Mouse (Mus musculus) lung, embryonic 16.5 days (tissue): ENCODE measurements around the gene Slc9b1. TPM values are rescaled to one million over a fixed set of nuclear protein-coding genes. Genes with fewer than 3 reads are reported as not detected.
A peak's percentile ranks its signal among the peaks of the same experiment; 100 is the strongest.

Experiments
- ATAC-seq: fragments of 200-750 bp; cut with Nextera tagmentation; 2 replicates; pipeline ENCODE4 v1.8.0; 2017; ENCODE audit warnings: low read depth, mild to moderate bottlenecking, moderate library complexity
- H3K27ac ChIP-seq: fragments of 300-500 bp; sonication (generic); 2 replicates; pipeline ENCODE4 v1.5.1; 2014; ENCODE audit warnings: mild to moderate bottlenecking, control low read depth, low read length
- H3K27me3 ChIP-seq: fragments of 300-500 bp; sonication (generic); 2 replicates; pipeline ENCODE4 v1.6.1; 2014; ENCODE audit warnings: low read depth, low read length, mixed read lengths; ENCODE audit not compliant: control insufficient read depth, insufficient read depth
- H3K36me3 ChIP-seq: fragments of 300-500 bp; sonication (generic); 2 replicates; pipeline ENCODE4 v1.6.1; 2014; ENCODE audit warnings: low read length; ENCODE audit not compliant: control insufficient read depth, insufficient read depth
- H3K4me1 ChIP-seq: fragments of 300-500 bp; sonication (generic); replicated peaks from 2 replicates; pipeline ENCODE4 v1.6.1; 2014; ENCODE audit warnings: low read length, mixed read lengths; ENCODE audit not compliant: control insufficient read depth, insufficient read depth
- H3K4me2 ChIP-seq: fragments of 300-500 bp; sonication (generic); 2 replicates; pipeline ENCODE4 v1.6.1; 2014; ENCODE audit warnings: low read depth, low read length, control low read depth
- H3K4me3 ChIP-seq: fragments of 300-500 bp; sonication (generic); 2 replicates; pipeline ENCODE4 v1.5.1; 2014; ENCODE audit warnings: mild to moderate bottlenecking, low read length, control low read depth
- H3K9ac ChIP-seq: fragments of 300-500 bp; sonication (generic); 2 replicates; pipeline ENCODE4 v1.6.1; 2014; ENCODE audit warnings: low read length, control low read depth
- H3K9me3 ChIP-seq: fragments of 300-500 bp; sonication (generic); 2 replicates; pipeline ENCODE4 v1.6.1; 2016; ENCODE audit warnings: low read length; ENCODE audit not compliant: control insufficient read depth
- WGBS: fragments of 180-500 bp; shearing (Covaris S2); extraction: QIAGEN DNeasy Blood & Tissue Kit; methylation state at CpG from one replicate; pipeline ENCODE4 v1.1.7; 2014; 5-methylcytosine and 5-hydroxymethylcytosine counted together
- polyA plus RNA-seq: library from polyadenylated mRNA; unstranded; fragments of >200 nt; fragmentation: Nextera tagmentation; extraction: Ambion mirVana; gene quantifications from 2 replicates; pipeline ENCODE4 v1.2.1, GENCODE M21; 2015

Gene Slc9b1
- polyA plus RNA-seq, 1 experiment from 2014 or later: 0.16 TPM

GRCm38 (mm10) chr3:135403856-135404255 lies 56.0 kb downstream of the Slc9b1 start:
- peaks cover 3% of the 10 kb centered on the region for H3K4me1 ChIP-seq
- WGBS: 70% methylated on average over 5 of the region's 5 CpGs
- H3K27ac ChIP-seq: no peak overlapping the region
- H3K27me3 ChIP-seq: no peaks in the 10 kb centered on the region
- no peak for ATAC-seq
- peaks cover 9% of the 10 kb centered on the region; the same call in 1 of the 2 replicates for H3K36me3 ChIP-seq
- no peaks in the 10 kb centered on the region for H3K9me3 ChIP-seq
- H3K4me2 ChIP-seq: no peak overlapping the region
- H3K4me3 ChIP-seq: no peak overlapping the region
- no peak overlapping the region for H3K9ac ChIP-seq

GRCm38 (mm10) chr3:135404599-135404998 lies 56.8 kb downstream of the Slc9b1 start:
- Histone ChIP-seq H3K9ac (no peak overlapping the region), H3K36me3 (peaks cover 13% of the 10 kb centered on the region; the same call in 1 of the 2 replicates), H3K4me2 (no peak overlapping the region), H3K4me3 (no peak overlapping the region), H3K27me3 (no peaks in the 10 kb centered on the region), H3K4me1 (peaks cover 3% of the 10 kb centered on the region), H3K9me3 (no peaks in the 10 kb centered on the region), H3K27ac (no peak overlapping the region)
- no peak for ATAC-seq
- WGBS: 72% methylated on average over 4 of the region's 4 CpGs

GRCm38 (mm10) chr3:135407351-135407750 lies 59.5 kb downstream of the Slc9b1 start:
- Histone ChIP-seq H3K27me3 (no peaks in the 10 kb centered on the region), H3K36me3 (peaks cover 19% of the 10 kb centered on the region; the same call in 1 of the 2 replicates), H3K4me2 (no peak overlapping the region), H3K4me1 (no peaks in the 10 kb centered on the region), H3K9me3 (no peaks in the 10 kb centered on the region), H3K4me3 (no peak overlapping the region), H3K9ac (no peak overlapping the region), H3K27ac (no peak overlapping the region)
- WGBS: 65% methylated on average over 8 of the region's 9 CpGs
- no peak for ATAC-seq

DNA sequence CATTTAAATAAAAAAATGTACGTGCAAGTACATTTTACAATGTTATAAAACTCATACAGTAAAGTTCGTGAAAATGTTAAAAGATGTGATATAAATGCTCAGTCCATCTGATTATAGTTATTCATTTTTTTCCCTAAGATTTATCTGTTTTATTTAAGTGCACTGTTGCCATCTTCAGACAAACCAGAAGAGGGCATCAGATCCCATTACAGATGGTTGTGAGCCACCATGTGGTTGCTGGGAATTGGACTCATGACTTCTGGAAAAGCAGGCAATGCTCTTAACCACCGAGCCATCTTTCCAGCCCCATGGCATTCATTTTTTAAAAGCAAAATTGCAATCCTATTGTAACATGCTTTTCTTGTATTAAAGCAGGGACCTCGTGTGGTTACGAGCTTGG lies 61.4 kb downstream of the Slc9b1 start:
- no peak overlapping the region for H3K27ac ChIP-seq
- peaks cover 19% of the 10 kb centered on the region; the same call in 1 of the 2 replicates for H3K36me3 ChIP-seq
- H3K4me3 ChIP-seq: no peak overlapping the region
- 96% methylated on average over 5 of the region's 5 CpGs for WGBS
- no peaks in the 10 kb centered on the region for H3K9me3 ChIP-seq
- no peaks in the 10 kb centered on the region for H3K27me3 ChIP-seq
- no peak overlapping the region for H3K4me2 ChIP-seq
- no peak for ATAC-seq
- no peaks in the 10 kb centered on the region for H3K4me1 ChIP-seq
- H3K9ac ChIP-seq: no peak overlapping the region

GRCm38 (mm10) chr3:135411056-135411455 lies 63.2 kb downstream of the Slc9b1 start:
- no peak overlapping the region for H3K4me3 ChIP-seq
- no peak overlapping the region for H3K4me2 ChIP-seq
- H3K9ac ChIP-seq: no peak overlapping the region
- no peaks in the 10 kb centered on the region for H3K9me3 ChIP-seq
- no peaks in the 10 kb centered on the region for H3K4me1 ChIP-seq
- 87% methylated on average over 12 of the region's 12 CpGs for WGBS
- H3K27me3 ChIP-seq: no peaks in the 10 kb centered on the region
- ATAC-seq: no peak
- no peak overlapping the region for H3K27ac ChIP-seq
- H3K36me3 ChIP-seq: peaks cover 19% of the 10 kb centered on the region; the same call in 1 of the 2 replicates

- Histone ChIP-seq H3K4me1 (no peaks in the 10 kb centered on the region), H3K27ac (no peak overlapping the region), H3K4me3 (no peak overlapping the region), H3K36me3 (peaks cover 20% of the 10 kb centered on the region), H3K27me3 (no peaks in the 10 kb centered on the region), H3K4me2 (no peak overlapping the region), H3K9me3 (no peaks in the 10 kb centered on the region), H3K9ac (peak overlapping the region; percentile 31; the same call in 1 of the 2 replicates)
- WGBS: 38% methylated on average over 9 of the region's 9 CpGs
- no peak for ATAC-seq
Observed at GRCm38 (mm10) chr3:135411824-135412223, 64.0 kb downstream of the Slc9b1 start.

- H3K4me3 ChIP-seq: no peak overlapping the region
- 82% methylated on average over 3 of the region's 3 CpGs for WGBS
- H3K9me3 ChIP-seq: no peaks in the 10 kb centered on the region
- H3K4me1 ChIP-seq: peaks cover 5% of the 10 kb centered on the region; the same call in 1 of the 2 replicates
- H3K27ac ChIP-seq: no peak overlapping the region
- peaks cover 5% of the 10 kb centered on the region for H3K36me3 ChIP-seq
- no peaks in the 10 kb centered on the region for H3K27me3 ChIP-seq
- no peak overlapping the region for H3K9ac ChIP-seq
- H3K4me2 ChIP-seq: no peak overlapping the region
- no peak for ATAC-seq
Observed at GRCm38 (mm10) chr3:135417245-135417644, 69.4 kb downstream of the Slc9b1 start.

- Histone ChIP-seq H3K4me3 (no peak overlapping the region), H3K27ac (no peak overlapping the region), H3K9ac (no peak overlapping the region), H3K27me3 (no peaks in the 10 kb centered on the region), H3K4me1 (peaks cover 7% of the 10 kb centered on the region; the same call in 1 of the 2 replicates), H3K4me2 (no peak overlapping the region), H3K36me3 (peaks cover 5% of the 10 kb centered on the region), H3K9me3 (no peaks in the 10 kb centered on the region)
- WGBS: 75% methylated on average over 3 of the region's 3 CpGs
- no peak for ATAC-seq
Observed at GRCm38 (mm10) chr3:135417799-135418198, 70.0 kb downstream of the Slc9b1 start.

- Histone ChIP-seq H3K27ac (no peak overlapping the region), H3K9ac (no peak overlapping the region; the same call in 1 of the 2 replicates), H3K4me3 (no peak overlapping the region), H3K4me1 (peaks cover 7% of the 10 kb centered on the region; the same call in 1 of the 2 replicates), H3K27me3 (no peaks in the 10 kb centered on the region), H3K36me3 (peaks cover 5% of the 10 kb centered on the region), H3K4me2 (no peak overlapping the region), H3K9me3 (no peaks in the 10 kb centered on the region)
- WGBS: 81% methylated on average over 9 of the region's 9 CpGs
- ATAC-seq: no peak
Observed at GRCm38 (mm10) chr3:135420542-135421309, 72.9 kb downstream of the Slc9b1 start.
